Mouse (Mus musculus): ENCODE data around the gene Ppat.

The Ppat gene

DNA sequence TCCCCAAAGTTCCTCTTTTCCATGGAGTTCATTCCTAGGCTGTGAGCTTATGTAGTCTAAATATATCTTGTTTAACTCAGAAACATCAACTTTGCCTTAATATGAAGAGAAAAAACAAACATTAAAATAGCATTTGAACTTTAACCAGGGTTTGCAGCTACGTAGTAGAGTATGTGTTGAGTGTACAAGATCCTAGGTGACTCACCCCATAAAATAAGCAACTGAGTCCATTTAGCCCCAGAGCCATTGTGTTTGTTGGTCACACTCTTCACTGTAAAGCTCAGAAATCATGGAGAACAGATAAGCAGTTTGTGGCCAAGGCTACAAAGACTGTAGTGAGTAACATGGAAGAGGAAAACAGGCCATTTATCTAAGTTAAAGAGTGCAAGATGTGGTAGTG lies 67.3 kb downstream of the Ppat start:
- in situ Hi-C loops (cut with MboI), result no loop called here

DNA sequence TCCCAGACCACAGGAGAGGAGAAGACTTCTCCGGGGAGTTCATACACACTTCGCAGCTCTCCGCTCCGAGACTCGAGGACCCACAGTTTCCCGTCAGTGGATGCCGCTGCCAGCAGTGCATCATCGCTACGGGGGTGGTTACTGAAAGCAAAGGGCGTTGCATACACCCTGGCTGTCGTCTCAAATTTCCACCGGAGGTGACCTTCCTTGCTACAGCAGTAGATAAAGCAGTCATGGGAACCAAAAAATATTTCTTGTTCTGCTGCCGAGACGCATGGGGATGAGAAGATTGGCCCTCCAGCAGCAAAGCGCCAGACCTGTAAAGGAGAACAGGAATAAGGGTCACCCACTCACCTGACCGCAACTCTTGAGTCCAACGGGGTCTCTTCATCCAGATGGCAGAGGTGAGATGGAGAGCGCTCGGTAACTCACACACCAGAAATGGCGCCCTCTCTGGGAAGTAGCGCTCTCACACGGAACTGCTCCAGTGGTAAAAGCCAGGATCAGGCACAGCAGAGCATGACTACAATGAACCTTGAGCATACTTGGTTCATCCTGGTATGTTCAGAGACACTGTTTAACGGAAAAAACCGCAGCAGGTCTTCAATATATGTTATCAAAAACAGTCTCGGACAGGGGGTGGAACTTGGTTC lies 75.1 kb downstream of the Ppat start:
- in situ Hi-C loops (cut with MboI), result no loop called here

DNA sequence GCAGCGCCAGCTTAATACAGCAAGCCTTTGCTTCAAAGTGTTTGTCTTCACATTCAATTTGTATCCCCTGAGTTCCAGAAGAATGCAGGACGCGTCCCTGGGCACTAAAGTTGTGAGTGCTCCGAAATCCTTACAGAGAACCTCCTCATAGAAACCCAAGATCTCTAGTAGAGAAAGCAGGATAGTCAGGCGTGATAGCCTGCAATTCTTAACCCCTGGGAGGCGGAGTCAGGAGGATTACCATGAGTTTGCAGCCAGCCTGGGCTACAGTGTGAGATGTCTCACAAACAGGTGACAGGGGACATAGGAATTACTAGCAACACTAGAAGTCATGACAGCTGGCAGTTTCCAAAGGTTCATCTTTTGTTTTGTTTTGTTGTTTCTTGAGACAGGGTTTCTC lies 81.8 kb downstream of the Ppat start:
- in situ Hi-C loops (cut with MboI), result no loop called here

DNA sequence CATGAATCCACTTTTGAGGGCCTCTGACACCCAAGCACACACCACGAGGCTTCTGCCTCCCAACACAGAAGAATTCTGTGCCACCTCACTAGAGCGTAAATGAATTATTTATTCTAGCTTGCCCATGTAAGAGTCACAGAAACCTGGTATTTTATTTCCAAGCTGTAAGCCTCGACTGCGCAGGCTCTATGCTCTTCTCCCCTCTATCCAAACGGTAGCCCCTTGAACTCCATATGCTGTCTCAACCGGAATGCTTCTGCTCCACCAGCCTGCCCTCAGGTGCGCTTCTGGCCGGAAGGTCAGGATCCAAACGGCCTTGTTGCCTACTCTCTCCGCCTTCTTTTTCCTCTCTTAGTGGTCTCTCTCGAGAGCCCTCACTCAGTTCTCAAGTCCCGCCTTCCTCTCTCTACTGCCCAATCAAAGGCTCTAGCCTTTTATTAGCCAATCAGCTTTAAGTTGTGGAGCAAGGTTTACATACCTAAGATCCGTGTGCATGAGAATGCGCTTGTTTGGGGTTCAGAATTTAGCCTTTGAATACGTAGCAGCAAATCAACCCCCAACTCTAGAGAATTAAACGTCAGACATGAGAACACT lies 82.6 kb downstream of the Ppat start:
- in situ Hi-C loops (cut with MboI), result no loop called here

DNA sequence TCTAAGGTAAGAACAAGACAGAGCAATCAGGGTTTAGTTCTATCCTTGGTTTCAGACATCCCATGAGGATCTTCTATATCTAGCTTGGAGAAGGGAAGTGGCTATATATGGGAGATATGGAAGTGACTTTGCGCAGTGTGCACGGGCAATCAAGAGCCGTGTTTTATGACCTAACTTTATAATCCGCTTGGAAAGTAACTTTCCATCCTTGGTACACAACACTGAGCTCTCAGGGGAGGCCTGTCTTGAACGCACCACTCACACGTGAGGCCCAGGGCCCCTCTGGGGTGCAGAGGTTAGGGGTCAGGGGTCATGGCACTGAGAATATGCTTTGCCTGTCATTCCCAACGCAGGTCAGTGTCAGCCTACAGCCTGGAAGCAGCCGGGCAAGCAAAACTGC lies 84.6 kb downstream of the Ppat start:
- in situ Hi-C loops (cut with MboI), result no loop called here

Measured in mature B cell (primary cell).